Mouse (Mus musculus) embryonic fibroblast, embryonic 13.5 days (primary cell): ENCODE results near the gene Akap6.

Experiments
- CTCF ChIP-seq: IDR thresholded peaks from 2 replicates; pipeline ENCODE4 v1.5.1; 2011; ENCODE audit warnings: mild to moderate bottlenecking, control low read depth, low read length, moderate library complexity, borderline replicate concordance; ENCODE audit not compliant: insufficient read depth
- POLR2A ChIP-seq: IDR thresholded peaks from 2 replicates; pipeline ENCODE4 v1.6.1; 2011; ENCODE audit warnings: low read depth, mild to moderate bottlenecking, control low read depth, low read length, moderate library complexity

DNA sequence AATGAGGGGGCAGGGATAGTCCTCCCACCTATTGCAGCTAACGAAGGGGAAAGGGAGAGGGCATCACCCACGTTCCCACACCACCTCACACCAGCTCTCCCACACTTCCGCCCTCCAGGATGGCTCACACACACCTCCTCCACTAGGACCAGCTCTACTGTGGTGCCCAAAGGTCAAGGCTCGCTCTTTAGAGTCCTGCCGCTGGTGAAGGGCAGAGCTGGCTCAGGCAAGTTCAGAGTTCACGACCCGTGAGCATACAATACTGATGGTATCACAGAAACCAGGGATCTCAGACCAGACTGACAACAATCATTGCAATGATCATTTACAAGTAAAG, 149.3 kb downstream of the Akap6 start:
- TF ChIP-seq POLR2A (no peak), CTCF (no peak)
